ENCODE assay signal across 8 mouse cellular contexts in the genomic region with DNA sequence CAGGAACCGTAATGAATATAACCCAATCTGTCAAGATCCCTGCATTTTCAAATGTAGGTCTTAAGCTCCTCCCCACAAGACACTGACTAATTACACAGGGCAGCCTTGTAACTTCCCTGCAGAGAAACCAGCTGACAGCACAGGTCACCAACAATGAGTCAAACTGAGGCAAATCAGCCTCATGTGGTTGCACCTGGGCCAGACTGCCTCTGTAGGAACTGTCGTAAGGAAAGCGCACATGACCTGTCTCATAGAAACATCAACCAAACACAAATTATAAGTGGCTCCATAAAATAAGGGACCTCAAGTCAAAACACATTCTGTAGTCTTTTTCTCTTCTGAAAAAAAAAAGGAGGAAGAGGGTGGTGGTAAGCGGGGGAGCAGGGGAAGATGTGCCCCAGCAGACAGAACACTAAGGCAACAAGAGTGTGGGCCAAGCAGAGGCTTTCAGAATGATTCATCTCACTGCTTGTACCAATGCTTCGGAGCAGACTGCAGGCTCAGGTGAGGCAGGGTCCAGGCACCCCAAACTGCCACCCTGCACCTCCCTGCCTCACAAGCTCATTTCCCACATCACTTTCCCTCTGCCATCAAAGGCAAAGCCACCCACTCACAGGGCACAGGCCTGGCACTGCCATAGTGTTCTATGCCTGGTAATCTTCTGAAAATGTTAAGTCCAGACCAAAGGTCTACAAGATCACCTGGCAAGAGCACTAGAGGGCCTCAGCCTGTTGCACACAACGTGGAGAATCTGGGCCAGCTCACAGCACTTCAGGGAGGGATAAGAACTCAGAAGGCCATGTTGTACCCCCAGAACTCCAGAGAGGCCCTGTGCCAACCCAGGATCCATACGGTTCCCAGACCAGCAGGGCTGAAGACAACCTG. TPM values are rescaled to one million over a fixed set of nuclear protein-coding genes. Genes with fewer than 3 reads are reported as not detected.
A peak's percentile ranks its signal among the peaks of the same experiment; 100 is the strongest.
DNase-seq lines count a peak whose midpoint lies in the region; ATAC-seq and TF ChIP-seq lines count a peak whose summit lies in the region.

No protein-coding gene starts in this region.

- intact Hi-C loops in left cerebral cortex, postnatal 25 days (cut with DNase I), result loop anchor here (2.0 kb wide), 1 partner anchor 17 kb away; a partner anchor contains a TSS

- no peak overlapping the region for H3K4me2 ChIP-seq in liver, embryonic 13.5 days

- no peak overlapping the region for H3K27ac ChIP-seq in MEL (ENCODE audit: control insufficient read depth, low read depth, low read length)
- peak overlapping the region; percentile 96 for H3K27ac ChIP-seq in liver, embryonic 13.5 days

- TF ChIP-seq RAD21 in MEL (IDR thresholded peaks at IDR 0.05; ENCODE audit: low read depth, low read length), result no peak

- no peak overlapping the region for H3K4me3 ChIP-seq in MEL (ENCODE audit: control insufficient read depth in 1 of 2, insufficient read depth in 1 of 2, low read depth in 2 of 2, low read length in 2 of 2)
- H3K4me3 ChIP-seq in liver, embryonic 13.5 days (replicated peaks), result no peak overlapping the region

- no peak for TF ChIP-seq POLR2A in MEL (IDR thresholded peaks at IDR 0.05; ENCODE audit: control insufficient read depth in 1 of 2, insufficient read depth in 1 of 2, low read depth in 1 of 2, low read length in 2 of 2, poor library complexity in 1 of 2)

- 72% methylated on average over 7 of the region's 7 CpGs for WGBS in liver, embryonic 13.5 days (ENCODE audit: insufficient replicate concordance)

- peaks cover 0 to 10% of the 10 kb centered on the region in 2 experiments; a peak in 2 of 4 replicates for H3K36me3 ChIP-seq in MEL (ENCODE audit: control insufficient read depth in 1 of 2, insufficient read depth in 2 of 2, low read length in 2 of 2)
- peaks cover 17% of the 10 kb centered on the region for H3K36me3 ChIP-seq in liver, embryonic 13.5 days

- H3K79me2 ChIP-seq in MEL (ENCODE audit: control insufficient read depth, insufficient read depth, low read length, poor library complexity), result peaks cover 4% of the 10 kb centered on the region; the same call in 1 of the 2 replicates

- no peak for TF ChIP-seq CTCF in MEL (IDR thresholded peaks at IDR 0.05 in 2 of 3, conservative IDR thresholded peaks at IDR 0.05 in 1 of 3; ENCODE audit: control insufficient read depth in 1 of 3, insufficient read depth in 1 of 3, low read depth in 2 of 3, low read length in 3 of 3, poor library complexity in 1 of 3, severe bottlenecking in 1 of 3)

- DNase-seq in kidney, adult 9 months, result peak; percentile 64
- no peak for DNase-seq in kidney, adult 8-10 months
- DNase-seq in 3T3-L1 (ENCODE audit: low read depth, low spot score) (peak; percentile 9), MEL (ENCODE audit: low read depth, low spot score) (no peak)
- no peak for DNase-seq in liver, embryonic 13.5 days
- DNase-seq in cerebellum, postnatal 4 days (ENCODE audit: low spot score in 2 of 2), result no peak
- DNase-seq in testis, postnatal 14 days (ENCODE audit: low spot score), result no peak
- DNase-seq in left cerebral cortex, postnatal 25 days (ENCODE audit: low spot score in 2 of 2), result no peak

- no peak for TF ChIP-seq EP300 in MEL (IDR thresholded peaks at IDR 0.05; ENCODE audit: low read depth in 1 of 2, low read length in 2 of 2)

- H3K9ac ChIP-seq in MEL (ENCODE audit: control insufficient read depth, low read depth, low read length, poor library complexity, severe bottlenecking), result no peak overlapping the region
- H3K9ac ChIP-seq in liver, embryonic 13.5 days, result peak overlapping the region; percentile 7; the same call in 1 of the 2 replicates

- peaks cover 3 to 20% of the 10 kb centered on the region in 2 experiments; a peak in 3 of 4 replicates for H3K4me1 ChIP-seq in MEL (ENCODE audit: control insufficient read depth in 1 of 2, insufficient read depth in 2 of 2, low read length in 2 of 2)
- peaks cover 98% of the 10 kb centered on the region for H3K4me1 ChIP-seq in liver, embryonic 13.5 days (replicated peaks)

- ATAC-seq in liver, embryonic 13.5 days (ENCODE audit: low read depth), result no peak

- no peaks in the 10 kb centered on the region for H3K27me3 ChIP-seq in MEL (ENCODE audit: control insufficient read depth in 1 of 2, insufficient read depth in 2 of 2, low read length in 2 of 2)
- H3K27me3 ChIP-seq in liver, embryonic 13.5 days, result no peaks in the 10 kb centered on the region

- H3K9me3 ChIP-seq in MEL (replicated peaks; ENCODE audit: insufficient read depth, low read length), result no peaks in the 10 kb centered on the region
- H3K9me3 ChIP-seq in liver, embryonic 13.5 days (replicated peaks), result no peaks in the 10 kb centered on the region

TF ChIP-seq in MEL, 35 proteins besides CTCF, POLR2A, EP300 and RAD21:
- TF ChIP-seq ZNF384 (IDR thresholded peaks at IDR 0.05; ENCODE audit: low read depth, low read length) (peak; percentile 67), GABPA (IDR thresholded peaks at IDR 0.05; ENCODE audit: low read depth, low read length) (no peak), TCF12 (IDR thresholded peaks at IDR 0.05; ENCODE audit: low read depth, low read length) (no peak), ETS1 (IDR thresholded peaks at IDR 0.05; ENCODE audit: low read depth, low read length) (no peak), MYC (IDR thresholded peaks at IDR 0.05; ENCODE audit: low read depth, low read length) (no peak)

RNA-seq across cellular contexts. Expression of a gene that starts 16.6 kb away (rescaled TPM):
- total RNA-seq in MEL (2012; rRNA removed), result 16.7 and 24.8 TPM in 2 replicates
- polyA plus RNA-seq in MEL (2012; ENCODE audit: insufficient read depth in 1 of 2, insufficient read length in 2 of 2, low read depth in 1 of 2, low replicate concordance in 2 of 2, missing spikeins in 1 of 2), result 10 to 100 TPM in 1 of 2 experiments, not detected in 1; 29.9 TPM
- 32.9 and 37.5 TPM in 2 replicates for polyA plus RNA-seq in liver, embryonic 13.5 days (2015; fragmentation: Nextera tagmentation; extraction: Ambion mirVana)
- 10 to 100 TPM; 58.1 to 61.8 TPM for total RNA-seq in left cerebral cortex, postnatal 25 days (2021)

RNA-seq across cellular contexts. Expression of a gene that starts 56.9 kb away (rescaled TPM):
- total RNA-seq in MEL (2012; rRNA removed), result 0.12 TPM in 1 of 2 replicates, not detected in the other
- under 1 TPM in 1 of 2 experiments, not detected in 1; 0.26 TPM for polyA plus RNA-seq in MEL (2012; ENCODE audit: insufficient read depth in 1 of 2, insufficient read length in 2 of 2, low read depth in 1 of 2, low replicate concordance in 2 of 2, missing spikeins in 1 of 2)
- polyA plus RNA-seq in liver, embryonic 13.5 days (2015; fragmentation: Nextera tagmentation; extraction: Ambion mirVana), result 0.15 and 0.20 TPM in 2 replicates
- 1 to 10 TPM; 2.9 to 4.4 TPM for total RNA-seq in left cerebral cortex, postnatal 25 days (2021)

Comparison
In these comparisons a context has a peak if more than half of its experiments do, and no peak if none do; other contexts are left out.
1. DNase-seq: peak in kidney, adult 9 months (single experiment) and 3T3-L1 (single experiment); none in kidney, adult 8-10 months (0 of 2), MEL (single experiment), liver, embryonic 13.5 days (single experiment), cerebellum, postnatal 4 days (0 of 2), testis, postnatal 14 days (single experiment) and left cerebral cortex, postnatal 25 days (0 of 2).